Mouse (Mus musculus): ENCODE measurements at regions not wholly inside any gene's neighbourhood (a gene's known extent, or its start where the extent isn't known, plus 50 kb on each side); places are given as distances from the start of the nearest gene placed in this dataset.

GRCm38 (mm10) chr2:61489762-61490161 lies 88.6 kb upstream of the Tank start:
- Histone ChIP-seq H3K27ac (replicated peaks) (no peak overlapping the region), H3K27me3 (replicated peaks; ENCODE audit: low read depth, poor library complexity, severe bottlenecking) (no peaks in the 10 kb centered on the region), H3K4me3 (no peak overlapping the region), H3K36me3 (replicated peaks) (no peaks in the 10 kb centered on the region), H3K9me3 (no peaks in the 10 kb centered on the region), H3K4me1 (no peaks in the 10 kb centered on the region)
- DNase-seq (ENCODE audit: low spot score): no peak
- 85% methylated on average over 10 of the region's 10 CpGs for WGBS

GRCm38 (mm10) chr2:61483820-61484219 lies 94.6 kb upstream of the Tank start:
- H3K4me1 ChIP-seq: 0 out of 2 replicates have a peak, but pooled peaks cover 3% of the 10 kb centered on the region
- no peak overlapping the region for H3K27ac ChIP-seq (replicated peaks)
- WGBS: 75% methylated on average over 1 of the region's 1 CpGs
- no peak overlapping the region for H3K4me3 ChIP-seq
- DNase-seq (ENCODE audit: low spot score): no peak
- no peaks in the 10 kb centered on the region for H3K36me3 ChIP-seq (replicated peaks)
- no peaks in the 10 kb centered on the region for H3K27me3 ChIP-seq (replicated peaks; ENCODE audit: low read depth, poor library complexity, severe bottlenecking)
- no peaks in the 10 kb centered on the region for H3K9me3 ChIP-seq

GRCm38 (mm10) chr2:61476648-61477047 lies 101.7 kb upstream of the Tank start:
- no peaks in the 10 kb centered on the region for H3K4me1 ChIP-seq
- H3K36me3 ChIP-seq (replicated peaks): no peaks in the 10 kb centered on the region
- H3K9me3 ChIP-seq: no peaks in the 10 kb centered on the region
- 92% methylated on average over 4 of the region's 4 CpGs for WGBS
- DNase-seq (ENCODE audit: low spot score): no peak
- H3K4me3 ChIP-seq: no peak overlapping the region
- no peaks in the 10 kb centered on the region for H3K27me3 ChIP-seq (replicated peaks; ENCODE audit: low read depth, poor library complexity, severe bottlenecking)
- no peak overlapping the region for H3K27ac ChIP-seq (replicated peaks)

GRCm38 (mm10) chr2:61474626-61475025 lies 103.8 kb upstream of the Tank start:
- DNase-seq (ENCODE audit: low spot score): no peak
- WGBS: 71% methylated on average over 10 of the region's 10 CpGs
- H3K27ac ChIP-seq (replicated peaks): no peak overlapping the region
- H3K9me3 ChIP-seq: no peaks in the 10 kb centered on the region
- no peaks in the 10 kb centered on the region for H3K36me3 ChIP-seq (replicated peaks)
- no peaks in the 10 kb centered on the region for H3K4me1 ChIP-seq
- H3K27me3 ChIP-seq (replicated peaks; ENCODE audit: low read depth, poor library complexity, severe bottlenecking): no peaks in the 10 kb centered on the region
- H3K4me3 ChIP-seq: no peak overlapping the region

GRCm38 (mm10) chr2:61470521-61470920 lies 107.9 kb upstream of the Tank start:
- 91% methylated on average over 5 of the region's 5 CpGs for WGBS
- DNase-seq (ENCODE audit: low spot score): no peak
- Histone ChIP-seq H3K4me3 (no peak overlapping the region), H3K4me1 (no peaks in the 10 kb centered on the region), H3K27ac (replicated peaks) (no peak overlapping the region), H3K36me3 (replicated peaks) (no peaks in the 10 kb centered on the region), H3K27me3 (replicated peaks; ENCODE audit: low read depth, poor library complexity, severe bottlenecking) (no peaks in the 10 kb centered on the region), H3K9me3 (no peaks in the 10 kb centered on the region)

GRCm38 (mm10) chr2:61470064-61470463 lies 108.3 kb upstream of the Tank start:
- Histone ChIP-seq H3K4me1 (no peaks in the 10 kb centered on the region), H3K27ac (replicated peaks) (no peak overlapping the region), H3K4me3 (no peak overlapping the region), H3K9me3 (no peaks in the 10 kb centered on the region), H3K27me3 (replicated peaks; ENCODE audit: low read depth, poor library complexity, severe bottlenecking) (no peaks in the 10 kb centered on the region), H3K36me3 (replicated peaks) (no peaks in the 10 kb centered on the region)
- DNase-seq (ENCODE audit: low spot score): no peak

- 27% methylated on average over 5 of the region's 5 CpGs for WGBS
- H3K4me3 ChIP-seq: no peak overlapping the region
- H3K36me3 ChIP-seq (replicated peaks): no peaks in the 10 kb centered on the region
- H3K9me3 ChIP-seq: no peaks in the 10 kb centered on the region
- no peak overlapping the region for H3K27ac ChIP-seq (replicated peaks)
- H3K27me3 ChIP-seq (replicated peaks; ENCODE audit: low read depth, poor library complexity, severe bottlenecking): no peaks in the 10 kb centered on the region; the same call in 1 of the 2 replicates
- peak; percentile 75 for DNase-seq (ENCODE audit: low spot score)
- peaks cover 20% of the 10 kb centered on the region for H3K4me1 ChIP-seq
Measured at GRCm38 (mm10) chr2:61455902-61456301, 122.5 kb upstream of the Tank start.

- no peaks in the 10 kb centered on the region for H3K36me3 ChIP-seq (replicated peaks)
- H3K27me3 ChIP-seq (replicated peaks; ENCODE audit: low read depth, poor library complexity, severe bottlenecking): no peaks in the 10 kb centered on the region; the same call in 1 of the 2 replicates
- peaks cover 20% of the 10 kb centered on the region for H3K4me1 ChIP-seq
- no peak for DNase-seq (ENCODE audit: low spot score)
- H3K27ac ChIP-seq (replicated peaks): no peak overlapping the region
- peak overlapping the region; percentile 48; the same call in 1 of the 2 replicates for H3K4me3 ChIP-seq
- 35% methylated on average over 9 of the region's 9 CpGs for WGBS
- H3K9me3 ChIP-seq: no peaks in the 10 kb centered on the region
Measured at GRCm38 (mm10) chr2:61454729-61455128, 123.7 kb upstream of the Tank start.

- no peaks in the 10 kb centered on the region for H3K36me3 ChIP-seq (replicated peaks)
- H3K27ac ChIP-seq (replicated peaks): peak overlapping the region; percentile 73
- peak; percentile 89 for DNase-seq (ENCODE audit: low spot score)
- no peaks in the 10 kb centered on the region; the same call in 1 of the 2 replicates for H3K27me3 ChIP-seq (replicated peaks; ENCODE audit: low read depth, poor library complexity, severe bottlenecking)
- H3K4me3 ChIP-seq: peak overlapping the region; percentile 48
- peaks cover 20% of the 10 kb centered on the region for H3K4me1 ChIP-seq
- no peaks in the 10 kb centered on the region for H3K9me3 ChIP-seq
- whole genome bisulfite sequencing: 7% methylated on average over 12 of the region's 12 CpGs
Measured at GRCm38 (mm10) chr2:61454311-61454728, 124.1 kb upstream of the Tank start.

- peaks cover 20% of the 10 kb centered on the region for H3K4me1 ChIP-seq
- 36% methylated on average over 14 of the region's 14 CpGs for WGBS
- H3K27me3 ChIP-seq (replicated peaks; ENCODE audit: low read depth, poor library complexity, severe bottlenecking): no peaks in the 10 kb centered on the region; the same call in 1 of the 2 replicates
- no peaks in the 10 kb centered on the region for H3K36me3 ChIP-seq (replicated peaks)
- H3K27ac ChIP-seq (replicated peaks): peak overlapping the region; percentile 73
- DNase-seq (ENCODE audit: low spot score): peak; percentile 79
- no peaks in the 10 kb centered on the region for H3K9me3 ChIP-seq
- peak overlapping the region; percentile 48 for H3K4me3 ChIP-seq
Measured at GRCm38 (mm10) chr2:61453490-61454281, 124.7 kb upstream of the Tank start.

GRCm38 (mm10) chr2:61452581-61452980 lies 125.8 kb upstream of the Tank start:
- DNase-seq (ENCODE audit: low spot score): no peak
- no peaks in the 10 kb centered on the region; the same call in 1 of the 2 replicates for H3K27me3 ChIP-seq (replicated peaks; ENCODE audit: low read depth, poor library complexity, severe bottlenecking)
- H3K9me3 ChIP-seq: no peaks in the 10 kb centered on the region
- H3K4me3 ChIP-seq: no peak overlapping the region
- no peak overlapping the region for H3K27ac ChIP-seq (replicated peaks)
- H3K4me1 ChIP-seq: peaks cover 20% of the 10 kb centered on the region
- H3K36me3 ChIP-seq (replicated peaks): no peaks in the 10 kb centered on the region
- 91% methylated on average over 1 of the region's 1 CpGs for WGBS

GRCm38 (mm10) chr2:61450731-61451130 lies 127.7 kb upstream of the Tank start:
- H3K4me3 ChIP-seq: no peak overlapping the region
- no peaks in the 10 kb centered on the region for H3K9me3 ChIP-seq
- no peak for DNase-seq (ENCODE audit: low spot score)
- 86% methylated on average over 3 of the region's 3 CpGs for WGBS
- H3K27me3 ChIP-seq (replicated peaks; ENCODE audit: low read depth, poor library complexity, severe bottlenecking): no peaks in the 10 kb centered on the region; the same call in 1 of the 2 replicates
- H3K4me1 ChIP-seq: peaks cover 20% of the 10 kb centered on the region
- H3K27ac ChIP-seq (replicated peaks): no peak overlapping the region
- no peaks in the 10 kb centered on the region for H3K36me3 ChIP-seq (replicated peaks)

- WGBS: 89% methylated on average over 3 of the region's 3 CpGs
- no peak overlapping the region for H3K27ac ChIP-seq (replicated peaks)
Measured at GRCm38 (mm10) chr2:61436591-61436990, 141.8 kb upstream of the Tank start.

More at GRCm38 (mm10) chr2:61436591-61436990, 141.8 kb upstream of the Tank start:
- Histone ChIP-seq H3K27me3 (replicated peaks; ENCODE audit: low read depth, poor library complexity, severe bottlenecking) (no peaks in the 10 kb centered on the region), H3K4me1 (no peaks in the 10 kb centered on the region), H3K9me3 (no peaks in the 10 kb centered on the region), H3K36me3 (replicated peaks) (no peaks in the 10 kb centered on the region), H3K4me3 (no peak overlapping the region)
- no peak for DNase-seq (ENCODE audit: low spot score)
